In genomic region chr10:114488806-114489205, GRCm38 (mm10) we compare ENCODE assay signal across 15 mouse cellular contexts.
"Had no signal": no experiment of that assay in that cellular context is flagged by ENCODE, and none has a peak within 500 bp of the region (broad histone marks: within the 10 kb centered on the region; RNA-seq: fewer than 3 reads in every experiment).

No protein-coding gene starts in this region.

- H3K27me3 ChIP-seq: megakaryocyte, embryonic 14.5 days; midbrain, embryonic 13.5 days; midbrain, embryonic 15.5 days; neural tube, embryonic 12.5 days; stomach, embryonic 15.5 days had no signal

- H3K9ac ChIP-seq: lung, embryonic 14.5 days; midbrain, embryonic 13.5 days; midbrain, embryonic 15.5 days; neural tube, embryonic 12.5 days; stomach, embryonic 15.5 days had no signal

- H3K27ac ChIP-seq: macrophage; midbrain, embryonic 13.5 days; midbrain, embryonic 15.5 days; neural tube, embryonic 12.5 days; stomach, embryonic 15.5 days; stomach, postnatal 0 days had no signal

- H3K4me1 ChIP-seq: megakaryocyte, embryonic 14.5 days; midbrain, embryonic 13.5 days; midbrain, embryonic 15.5 days; neural tube, embryonic 12.5 days; stomach, embryonic 15.5 days had no signal

- ATAC-seq: midbrain, embryonic 13.5 days; midbrain, embryonic 15.5 days had no signal

- H3K9me3 ChIP-seq: midbrain, embryonic 13.5 days; midbrain, embryonic 15.5 days; neural tube, embryonic 12.5 days; stomach, embryonic 15.5 days had no signal

- DNase-seq: lung, adult 18-20 months; lung, embryonic 14.5 days; lung, postnatal 10 days; right cerebral cortex, postnatal 14 days; thymus, adult 18-20 months; thymus, postnatal 14 days; thymus, postnatal 36 days had no signal

- H3K36me3 ChIP-seq: midbrain, embryonic 13.5 days; midbrain, embryonic 15.5 days; neural tube, embryonic 12.5 days; stomach, embryonic 15.5 days had no signal

- H3K4me3 ChIP-seq: megakaryocyte, embryonic 14.5 days; midbrain, embryonic 13.5 days; midbrain, embryonic 15.5 days; neural tube, embryonic 12.5 days; stomach, embryonic 15.5 days had no signal

- H3K4me2 ChIP-seq: lung, embryonic 14.5 days; midbrain, embryonic 11.5 days; midbrain, embryonic 13.5 days; midbrain, embryonic 15.5 days; neural tube, embryonic 12.5 days; stomach, embryonic 15.5 days had no signal
